Mouse (Mus musculus): ENCODE measurements around the gene Nacc1.
"Not testable (repeated sequence)": the region's sequence is repeated elsewhere in the genome, so short reads cannot be mapped to it uniquely, and the experiment has no call there.

Nacc1 gene

DNA sequence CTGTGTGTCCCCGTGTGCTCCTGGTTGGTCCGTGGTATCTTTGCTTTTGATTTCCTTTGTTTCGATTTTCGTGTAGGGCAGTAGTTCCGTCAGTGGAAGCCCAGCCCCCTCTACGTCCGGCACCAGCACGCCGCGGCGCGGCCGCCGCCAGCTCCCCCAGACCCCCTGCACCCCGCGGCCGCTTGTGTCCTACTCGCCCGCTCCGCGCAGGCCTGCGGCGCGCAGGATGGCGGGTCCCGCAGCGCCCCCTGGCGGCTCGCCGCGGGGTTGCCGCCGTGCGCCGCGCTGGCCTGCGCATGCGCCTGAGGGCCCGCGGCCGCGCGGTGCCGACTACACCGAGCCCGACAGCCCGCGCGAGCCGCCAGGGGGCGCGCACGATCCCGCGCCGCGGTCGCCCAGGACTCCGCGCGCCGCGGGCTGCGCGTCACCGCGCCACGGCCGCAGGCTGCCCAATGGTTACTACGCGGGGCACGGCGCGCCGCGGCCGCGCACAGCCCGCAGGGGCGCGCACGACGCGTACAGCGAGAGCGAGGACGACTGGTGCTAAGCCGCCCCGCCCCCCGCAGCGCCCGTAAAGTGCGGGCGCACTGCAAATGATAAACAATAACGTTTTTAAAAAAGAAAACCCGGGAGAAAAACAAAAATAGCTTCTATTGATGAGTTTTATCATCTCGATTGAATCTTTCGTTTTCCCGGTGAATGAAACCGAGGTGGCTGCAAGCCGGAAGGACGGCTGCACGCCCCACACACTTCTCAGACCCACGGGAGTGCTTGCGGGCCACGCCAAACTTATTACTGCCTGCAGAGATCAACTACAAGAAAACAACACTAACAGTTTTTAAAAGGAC, 48.3 kb downstream of the Nacc1 start:
- peak; percentile 93 for DNase-seq

DNA sequence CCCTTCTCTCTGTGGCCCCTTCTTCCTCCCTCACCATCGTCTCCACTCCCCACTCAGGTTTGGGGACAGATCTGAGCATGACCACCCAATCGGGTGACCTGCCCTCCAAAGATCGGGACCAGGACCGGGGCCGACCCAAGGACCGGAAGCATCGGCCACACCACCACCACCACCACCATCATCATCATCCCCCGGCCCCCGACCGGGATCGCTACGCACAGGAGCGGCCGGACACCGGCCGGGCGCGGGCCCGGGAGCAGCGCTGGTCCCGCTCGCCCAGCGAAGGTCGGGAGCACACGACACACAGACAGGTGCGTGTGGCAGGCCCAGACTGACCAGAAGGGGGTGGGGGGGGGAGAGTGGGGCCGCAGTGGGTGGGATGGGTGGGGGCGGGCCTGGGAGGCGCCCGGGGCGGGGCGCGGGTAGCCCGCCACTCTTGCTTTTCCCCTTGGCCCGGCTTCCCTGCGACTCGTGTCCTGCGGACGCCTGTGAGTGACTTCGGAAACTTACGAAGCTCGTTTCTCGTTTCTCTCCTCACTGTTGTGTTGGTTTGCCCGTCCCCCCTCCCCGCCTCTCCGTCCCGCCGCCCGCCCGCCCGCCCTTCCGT, 49.0 kb downstream of the Nacc1 start:
- peak; percentile 36 for DNase-seq

DNA sequence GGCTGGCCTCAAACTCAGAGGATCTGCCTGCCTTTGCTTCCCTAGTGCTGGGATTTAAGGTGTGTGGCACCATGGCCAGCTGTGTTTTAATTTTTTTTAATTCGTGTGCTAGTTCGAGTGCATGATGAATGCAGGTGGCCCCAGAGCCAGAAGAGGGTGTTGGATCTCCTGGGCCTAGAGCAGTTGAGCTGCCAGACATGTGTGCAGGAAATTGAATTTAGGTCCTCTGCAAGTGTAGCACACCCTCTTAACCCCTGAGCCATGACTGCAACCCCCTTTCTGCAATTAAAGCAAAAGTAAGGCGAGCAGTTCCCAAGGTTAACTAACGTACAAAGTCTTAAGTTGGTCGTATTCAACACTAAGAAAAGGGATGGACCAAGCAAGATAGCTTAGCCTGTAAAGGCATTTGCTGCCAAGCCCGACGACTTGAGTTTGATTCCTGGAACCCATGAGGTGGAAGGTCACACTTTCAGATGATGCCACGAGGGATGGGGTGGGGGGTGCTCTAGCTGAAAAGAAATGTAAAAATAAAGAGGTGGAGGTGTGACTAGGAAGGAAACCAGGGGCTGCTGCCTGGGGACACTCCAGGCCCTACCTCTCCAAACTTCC, 49.6 kb downstream of the Nacc1 start:
- DNase-seq, result no peak

DNA sequence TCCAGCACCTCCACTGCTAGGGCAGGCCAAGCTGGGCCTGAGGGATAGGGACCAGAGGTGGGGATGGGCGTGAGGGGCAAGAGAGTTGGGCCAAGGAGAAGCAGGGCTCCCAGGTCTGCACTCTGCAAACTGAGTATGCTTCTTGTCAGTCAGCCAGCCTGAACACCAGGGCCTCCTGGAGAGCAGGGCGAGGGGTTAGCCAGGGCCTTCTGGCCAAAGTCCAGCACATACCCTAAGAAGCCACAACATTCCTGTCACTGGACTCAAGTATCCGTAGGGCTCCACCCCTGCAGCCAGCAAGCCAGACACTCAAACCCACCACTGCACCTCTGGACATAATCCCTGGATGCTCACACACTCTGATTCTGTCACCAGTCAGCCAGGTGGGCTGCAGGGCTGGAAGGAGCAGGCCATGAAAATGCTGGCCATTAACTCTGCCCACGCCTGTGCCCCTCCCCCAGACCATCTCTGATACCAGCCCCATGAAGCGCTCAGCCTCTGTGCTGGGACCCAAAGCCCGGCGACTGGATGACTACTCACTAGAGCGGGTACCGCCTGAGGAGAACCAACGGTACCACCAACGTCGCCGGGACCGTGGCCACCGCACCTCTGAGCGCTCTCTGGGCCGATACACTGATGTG, 51.5 kb downstream of the Nacc1 start:
- peak; percentile 58 for DNase-seq

DNA sequence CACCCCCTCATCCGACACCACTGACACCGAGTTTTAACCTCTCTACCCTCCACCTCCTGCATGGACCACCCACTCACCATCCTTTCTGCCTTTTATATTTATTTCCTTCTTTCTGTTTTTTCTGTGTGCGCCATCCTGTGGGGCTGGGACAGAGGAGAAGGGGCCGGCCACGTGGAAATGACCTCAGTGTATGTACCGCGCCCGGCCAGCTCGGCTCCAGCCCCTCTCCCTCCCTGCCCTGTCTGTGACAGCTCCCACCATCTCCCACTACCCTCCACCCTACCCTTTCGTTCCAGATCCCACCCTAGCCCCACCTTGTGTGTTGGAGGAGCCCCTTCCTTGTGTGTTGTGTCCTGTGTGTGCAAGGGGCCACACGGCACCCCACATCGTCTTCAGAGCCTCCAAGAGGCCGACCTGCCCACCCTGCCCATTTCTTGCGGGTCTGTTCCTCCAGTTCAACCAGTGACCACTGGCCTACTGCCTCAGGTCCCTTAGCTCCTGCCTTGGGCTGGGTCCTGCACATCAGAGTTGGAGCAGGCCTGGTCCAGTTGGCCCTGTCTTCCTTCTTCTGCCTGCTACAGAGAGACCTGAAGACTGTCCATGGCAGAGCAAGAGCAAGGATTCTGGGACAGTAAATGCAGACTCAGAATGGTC, 52.1 kb downstream of the Nacc1 start:
- no peak for DNase-seq

DNA sequence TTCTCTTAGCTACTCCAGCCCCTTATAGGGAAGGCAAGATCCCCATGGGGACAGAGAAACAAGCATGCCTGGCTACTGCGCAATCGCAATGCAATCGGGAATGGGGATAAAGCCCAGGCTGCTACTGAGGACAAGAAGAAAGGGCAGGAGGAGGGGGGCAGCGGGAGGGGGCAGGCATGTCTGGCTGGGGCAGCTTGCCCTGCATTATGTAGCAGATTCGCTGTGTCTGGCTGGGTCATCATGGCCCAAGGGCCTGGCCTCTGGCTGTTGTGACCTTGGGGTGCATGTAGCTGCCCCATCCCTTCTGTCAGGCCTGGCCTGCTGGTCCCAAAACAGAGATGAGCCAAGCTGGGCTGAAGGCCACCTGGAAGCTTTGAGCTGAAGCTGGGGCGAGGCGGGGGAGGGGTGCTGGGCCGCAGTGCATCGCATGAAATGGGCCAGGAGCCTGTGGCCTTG, 52.8 kb downstream of the Nacc1 start:
- no peak for DNase-seq

DNA sequence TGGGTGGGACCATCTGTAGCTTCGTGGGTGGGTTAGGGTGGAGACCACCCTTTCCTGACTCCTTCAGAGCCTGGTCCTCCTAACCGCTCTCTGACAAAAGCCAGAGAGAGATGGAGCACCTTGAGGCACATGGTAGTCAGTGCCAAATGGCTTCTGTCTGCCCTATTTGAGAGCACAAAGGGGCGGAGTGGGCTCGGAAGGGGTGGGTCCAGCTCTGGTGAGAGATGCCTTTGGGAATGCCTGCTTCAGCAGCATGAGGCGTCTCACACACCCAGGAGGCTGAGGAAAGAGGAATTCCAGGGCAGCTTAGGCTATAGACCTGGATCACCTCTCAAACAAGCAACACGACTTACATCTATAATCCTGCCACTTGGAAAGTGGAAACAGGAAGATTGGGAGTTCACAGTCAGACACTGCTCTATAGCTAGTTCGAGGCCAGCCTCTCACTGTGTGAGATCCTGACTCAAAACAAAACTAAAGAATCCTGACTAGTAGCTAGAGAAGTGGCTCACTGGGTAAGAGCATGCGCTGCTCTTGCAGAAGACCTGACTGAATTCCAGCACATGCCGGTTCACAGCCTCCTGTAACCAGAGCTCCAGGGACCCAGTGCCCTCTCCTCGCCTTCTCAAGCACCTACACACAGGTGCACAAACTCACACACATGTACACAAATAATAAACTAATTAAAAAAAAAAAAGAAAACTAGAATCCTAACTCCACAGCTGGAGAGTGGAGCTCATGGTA, 53.6 kb downstream of the Nacc1 start:
- no peak for DNase-seq

DNA sequence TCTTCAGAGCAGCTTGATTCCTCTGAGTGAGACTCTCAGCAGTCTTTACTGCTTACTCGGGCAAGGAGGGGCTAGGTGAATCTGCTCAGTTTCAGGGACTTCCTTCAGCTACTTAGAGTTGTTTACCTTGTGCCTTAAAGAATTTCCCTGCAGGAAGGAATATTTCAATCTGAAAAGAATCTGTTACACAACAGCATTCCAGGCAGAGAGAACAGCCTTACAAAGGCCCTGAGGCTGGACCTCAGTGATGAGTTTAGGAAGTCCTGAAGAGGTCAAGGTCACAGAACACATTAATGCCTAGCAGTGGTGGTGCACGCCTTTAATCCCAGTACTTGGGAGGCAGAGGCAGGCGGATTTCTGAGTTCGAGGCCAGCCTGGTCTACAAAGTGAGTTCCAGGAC, 55.8 kb downstream of the Nacc1 start:
- DNase-seq, result no peak

DNA sequence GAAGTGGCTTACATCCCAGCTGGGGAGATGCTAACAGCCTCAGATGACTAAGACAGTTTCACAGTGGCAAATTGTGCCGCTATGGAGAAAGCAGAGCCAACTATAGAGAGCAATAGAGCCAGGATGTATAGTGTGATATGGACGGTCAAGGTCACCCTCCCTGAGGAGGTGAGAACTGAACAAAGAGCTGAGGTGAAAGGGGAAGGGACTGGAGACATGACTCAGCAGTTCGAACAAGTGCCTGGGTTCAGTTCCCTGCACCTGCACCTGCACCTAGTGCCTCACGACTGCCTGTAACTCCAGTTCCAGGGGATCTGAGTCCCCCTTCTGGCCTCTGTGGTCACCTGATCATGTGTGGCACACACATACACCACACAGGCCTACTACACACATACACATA, 57.5 kb downstream of the Nacc1 start:
- no peak for DNase-seq

DNA sequence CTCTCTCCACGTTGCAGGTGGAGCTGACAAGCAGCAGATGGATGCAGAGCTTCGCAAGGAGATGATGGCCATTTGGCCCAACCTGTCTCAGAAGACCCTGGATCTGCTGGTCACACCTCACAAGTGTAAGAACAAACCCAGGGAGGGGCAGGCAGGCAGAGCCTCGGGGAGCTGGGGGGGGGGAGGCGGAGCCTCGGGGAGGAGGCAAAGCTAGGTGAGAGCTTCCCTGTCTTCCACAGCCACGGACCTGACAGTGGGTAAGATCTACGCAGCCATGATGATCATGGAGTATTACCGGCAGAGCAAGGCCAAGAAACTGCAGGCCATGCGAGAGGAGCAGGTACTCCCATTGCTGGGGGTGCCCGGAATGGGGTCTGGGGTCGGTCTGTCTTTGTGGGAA, 58.1 kb downstream of the Nacc1 start:
- no peak for DNase-seq

DNA sequence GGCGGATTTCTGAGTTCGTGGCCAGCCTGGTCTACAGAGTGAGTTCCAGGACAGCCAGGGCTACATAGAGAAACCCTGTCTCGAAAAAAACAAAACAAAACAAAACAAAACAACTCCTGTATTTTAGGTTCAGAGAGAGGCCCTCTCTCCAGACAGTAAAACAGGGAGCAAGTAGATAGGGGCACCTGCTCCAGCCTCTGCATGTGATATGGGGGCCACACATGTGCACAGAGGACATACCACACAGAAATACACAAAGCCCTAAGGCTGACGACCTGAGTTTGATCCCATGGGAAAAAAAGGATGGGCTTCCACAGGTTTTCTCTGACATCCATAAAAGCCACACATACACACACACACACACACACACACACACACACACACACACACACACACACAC, 64.2 kb downstream of the Nacc1 start:
- DNase-seq, result not testable (repeated sequence)

DNA sequence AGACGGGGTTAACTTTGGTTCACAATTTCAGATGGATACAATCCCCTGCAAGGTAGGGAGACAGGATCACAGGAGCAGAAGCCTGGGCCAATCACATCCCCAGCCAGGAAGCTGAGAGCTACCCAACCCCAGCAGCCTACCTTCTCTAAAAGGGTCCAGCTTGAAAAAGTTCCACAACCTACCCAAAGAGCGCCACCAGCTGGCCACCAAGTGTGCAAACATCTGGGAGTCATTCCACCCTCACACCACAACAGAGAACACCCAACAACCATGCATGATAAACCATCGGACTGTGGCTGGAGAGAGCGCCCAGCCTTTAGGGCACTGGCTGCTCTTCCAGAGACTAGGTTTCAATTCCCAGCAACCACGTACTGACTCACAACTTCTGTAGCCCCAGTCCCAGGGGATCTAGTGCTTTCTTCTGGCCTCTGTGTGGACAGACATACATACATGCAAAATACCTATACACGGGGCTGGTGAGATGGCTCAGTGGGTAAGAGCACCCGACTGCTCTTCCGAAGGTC, 66.5 kb downstream of the Nacc1 start:
- no peak for DNase-seq
